Mouse (Mus musculus) ES-E14 (cell line): Measurements from ENCODE around the gene Khnyn. TPM values are rescaled to one million over a fixed set of nuclear protein-coding genes. Genes with fewer than 3 reads are reported as not detected.

ENCODE experiments used
- DNase-seq: peaks from one replicate; pipeline ENCODE4 v3.0.0-alpha.2; 2013; ENCODE audit warnings: low read depth, low spot score
- H3K27ac ChIP-seq: 2 replicates; pipeline ENCODE4 v1.5.1; 2012; ENCODE audit warnings: low read depth, mild to moderate bottlenecking, low read length, moderate library complexity, mixed read lengths; ENCODE audit not compliant: poor library complexity, insufficient read depth, severe bottlenecking
- H3K36me3 ChIP-seq: 2 replicates; pipeline ENCODE4 v1.6.1; 2012; ENCODE audit warnings: mild to moderate bottlenecking, low read length, moderate library complexity, mixed read lengths; ENCODE audit not compliant: control insufficient read depth, poor library complexity, insufficient read depth, severe bottlenecking
- H3K4me1 ChIP-seq, 2 experiments: fragments of 150-350 bp in 1 of 2; sonication (generic) in 1 of 2; 2 replicates each; pipeline ENCODE4 v1.6.1; 2012; ENCODE audit warnings: low read length in 2 of 2, mild to moderate bottlenecking in 1 of 2, mixed read lengths in 1 of 2; ENCODE audit not compliant: control insufficient read depth in 2 of 2, insufficient read depth in 2 of 2, poor library complexity in 1 of 2
- H3K4me3 ChIP-seq, 2 experiments: fragments of 150-350 bp in 1 of 2; sonication (generic) in 1 of 2; 2 replicates each; pipeline ENCODE4 v1.5.1; 2012; ENCODE audit warnings: low read length in 2 of 2, low read depth in 1 of 2, mild to moderate bottlenecking in 1 of 2, mixed read lengths in 1 of 2; ENCODE audit not compliant: insufficient read depth in 1 of 2, poor library complexity in 1 of 2, severe bottlenecking in 1 of 2
- H3K9ac ChIP-seq: 2 replicates; pipeline ENCODE4 v1.6.1; 2012; ENCODE audit warnings: low read depth, mild to moderate bottlenecking, low read length, mixed read lengths; ENCODE audit not compliant: poor library complexity, insufficient read depth, severe bottlenecking
- H3K9me3 ChIP-seq: fragments of 150-350 bp; sonication (generic); 2 replicates; pipeline ENCODE4 v1.6.1; 2012; ENCODE audit warnings: low read depth, mild to moderate bottlenecking, low read length; ENCODE audit not compliant: control insufficient read depth, insufficient read depth
- CHD2 ChIP-seq: IDR thresholded peaks from 2 replicates; pipeline ENCODE4 v1.6.1; 2014; ENCODE audit warnings: mild to moderate bottlenecking, low read depth, low read length, inconsistent platforms
- HCFC1 ChIP-seq: IDR thresholded peaks from 2 replicates; pipeline ENCODE4 v1.6.1; 2012; ENCODE audit warnings: low read length, inconsistent platforms, borderline replicate concordance; ENCODE audit not compliant: insufficient read depth
- MAFK ChIP-seq: IDR thresholded peaks from 2 replicates; pipeline ENCODE4 v1.6.1; 2014; ENCODE audit warnings: mild to moderate bottlenecking, low read depth, low read length, inconsistent platforms; ENCODE audit not compliant: insufficient read depth
- ZC3H11A ChIP-seq: IDR thresholded peaks from 2 replicates; pipeline ENCODE4 v1.6.1; 2012; ENCODE audit warnings: low read depth, mild to moderate bottlenecking, inconsistent platforms, low read length, borderline replicate concordance
- ZNF384 ChIP-seq: IDR thresholded peaks from 2 replicates; pipeline ENCODE4 v1.6.1; 2012; ENCODE audit warnings: low read depth, low read length, inconsistent platforms
- in situ Hi-C, 2 experiments: fragments of 600-800 bp; cut with MboI; formaldehyde crosslinking; loops; one replicate each; pipeline ENCODE4 v1.15.1; 2025; ENCODE audit warnings: low sequenced_read_pairs in 2 of 2, inconsistent platforms in 1 of 2; ENCODE audit not compliant: unreplicated experiment in 2 of 2
- total RNA-seq: library from RNA; depleted of rRNA; stranded (reverse); fragments of 300-350 nt; gene quantifications from 2 replicates; pipeline ENCODE4 v1.2.3, GENCODE M21; 2012

Gene Khnyn
- total RNA-seq, 1 experiment, result 7.2 TPM

DNA sequence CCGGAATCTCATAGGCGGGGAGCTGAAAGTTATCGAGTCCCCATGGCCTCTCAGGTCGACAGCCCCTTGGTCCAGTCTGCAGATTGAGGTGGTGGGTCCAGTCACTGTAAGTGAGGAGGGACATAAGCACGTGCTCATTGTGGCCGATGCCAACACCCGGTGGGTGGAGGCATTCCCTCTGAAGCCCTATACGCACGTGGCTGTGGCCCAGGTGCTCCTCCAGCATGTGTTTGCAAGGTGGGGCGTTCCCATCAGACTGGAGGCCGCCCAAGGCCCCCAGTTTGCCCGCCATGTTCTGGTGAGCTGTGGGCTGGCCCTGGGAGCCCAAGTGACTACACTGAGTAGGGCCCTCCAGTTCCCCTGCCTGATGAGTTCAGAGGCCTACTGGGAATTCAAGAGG lies 12.7 kb upstream of the Khnyn start:
- in situ Hi-C loops, result no loop called here
- H3K9ac ChIP-seq, result no peak overlapping the region
- H3K4me1 ChIP-seq, result peaks cover 1 to 13% of the 10 kb centered on the region in 2 experiments
- DNase-seq, result no peak
- H3K4me3 ChIP-seq, result no peak overlapping the region
- peaks cover 20% of the 10 kb centered on the region for H3K36me3 ChIP-seq
- no peaks in the 10 kb centered on the region for H3K9me3 ChIP-seq
- TF ChIP-seq HCFC1 (no peak), ZNF384 (no peak), ZC3H11A (no peak), CHD2 (no peak), MAFK (no peak)
- H3K27ac ChIP-seq, result no peak overlapping the region

- H3K4me1 ChIP-seq, result peaks cover 0 to 13% of the 10 kb centered on the region in 2 experiments; a peak in 3 of 4 replicates
- TF ChIP-seq HCFC1 (no peak), ZC3H11A (no peak), ZNF384 (no peak), CHD2 (no peak), MAFK (no peak)
- H3K36me3 ChIP-seq, result peaks cover 20% of the 10 kb centered on the region
- H3K9ac ChIP-seq, result no peak overlapping the region
- no peaks in the 10 kb centered on the region for H3K9me3 ChIP-seq
- no peak overlapping the region for H3K27ac ChIP-seq
- DNase-seq, result no peak
- in situ Hi-C loops, result no loop called here
- H3K4me3 ChIP-seq, result no peak overlapping the region
These were observed 12.2 kb upstream of the Khnyn start for GRCm38 (mm10) chr14:55872551-55872950.

DNA sequence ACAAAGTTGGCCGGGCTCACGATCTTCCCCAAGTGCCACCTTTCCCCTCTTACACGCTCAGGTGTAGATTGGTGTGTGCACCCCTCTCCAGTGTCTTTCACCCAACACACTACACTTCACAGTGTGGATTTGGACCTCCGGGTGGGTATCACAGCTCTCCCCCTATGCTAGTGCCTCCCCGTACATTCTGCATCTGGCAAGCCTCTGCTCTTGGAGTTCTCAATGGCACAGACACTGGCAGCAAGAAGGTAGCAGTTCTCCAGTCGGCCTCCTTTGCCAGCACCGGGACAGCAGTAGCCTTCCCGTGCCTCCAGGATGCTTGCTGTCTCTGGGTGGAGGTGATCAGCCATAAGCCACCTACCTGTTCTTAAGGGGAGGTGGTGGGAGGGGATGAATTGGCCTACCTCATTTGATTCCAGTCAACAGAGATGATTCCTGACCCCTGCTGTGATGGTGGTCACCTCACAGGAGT lies 11.5 kb upstream of the Khnyn start:
- Histone ChIP-seq H3K9ac (no peak overlapping the region), H3K9me3 (no peaks in the 10 kb centered on the region), H3K4me1 (peaks cover 0 to 15% of the 10 kb centered on the region in 2 experiments; a peak in 3 of 4 replicates), H3K27ac (no peak overlapping the region), H3K4me3 (no peak overlapping the region), H3K36me3 (peaks cover 20% of the 10 kb centered on the region)
- in situ Hi-C loops, result no loop called here
- TF ChIP-seq ZNF384 (no peak), CHD2 (no peak), MAFK (no peak), ZC3H11A (no peak), HCFC1 (no peak)
- no peak for DNase-seq

GRCm38 (mm10) chr14:55873714-55874683 lies 10.7 kb upstream of the Khnyn start:
- Histone ChIP-seq H3K36me3 (peaks cover 20% of the 10 kb centered on the region), H3K27ac (no peak overlapping the region), H3K4me1 (peaks cover 0 to 15% of the 10 kb centered on the region in 2 experiments; a peak in 3 of 4 replicates), H3K9ac (0 out of 2 replicates have a peak overlapping the region, but pooled peaks have one; percentile 26), H3K4me3 (peak overlapping the region; percentile 33 to 42), H3K9me3 (no peaks in the 10 kb centered on the region)
- in situ Hi-C loops, result no loop called here
- no peak for TF ChIP-seq HCFC1
- TF ChIP-seq ZC3H11A, result peak; percentile 60; the same call in 1 of the 2 replicates
- TF ChIP-seq ZNF384, result no peak
- no peak for TF ChIP-seq MAFK
- TF ChIP-seq CHD2, result 0 out of 2 replicates have a peak, but pooled peaks have one; percentile 21
- DNase-seq, result no peak
